Mouse (Mus musculus) G1E (cell line): ENCODE measurements around the gene Map3k3.

Source experiments
- CTCF ChIP-seq: IDR thresholded peaks from 2 replicates; pipeline ENCODE4 v1.5.1; 2012; ENCODE audit warnings: low read depth, low read length, inconsistent platforms, mixed read lengths
- TAL1 ChIP-seq: conservative IDR thresholded peaks from 2 replicates; pipeline ENCODE4 v1.6.1; 2012; ENCODE audit warnings: low read depth, low read length, inconsistent platforms, mixed read lengths

DNA sequence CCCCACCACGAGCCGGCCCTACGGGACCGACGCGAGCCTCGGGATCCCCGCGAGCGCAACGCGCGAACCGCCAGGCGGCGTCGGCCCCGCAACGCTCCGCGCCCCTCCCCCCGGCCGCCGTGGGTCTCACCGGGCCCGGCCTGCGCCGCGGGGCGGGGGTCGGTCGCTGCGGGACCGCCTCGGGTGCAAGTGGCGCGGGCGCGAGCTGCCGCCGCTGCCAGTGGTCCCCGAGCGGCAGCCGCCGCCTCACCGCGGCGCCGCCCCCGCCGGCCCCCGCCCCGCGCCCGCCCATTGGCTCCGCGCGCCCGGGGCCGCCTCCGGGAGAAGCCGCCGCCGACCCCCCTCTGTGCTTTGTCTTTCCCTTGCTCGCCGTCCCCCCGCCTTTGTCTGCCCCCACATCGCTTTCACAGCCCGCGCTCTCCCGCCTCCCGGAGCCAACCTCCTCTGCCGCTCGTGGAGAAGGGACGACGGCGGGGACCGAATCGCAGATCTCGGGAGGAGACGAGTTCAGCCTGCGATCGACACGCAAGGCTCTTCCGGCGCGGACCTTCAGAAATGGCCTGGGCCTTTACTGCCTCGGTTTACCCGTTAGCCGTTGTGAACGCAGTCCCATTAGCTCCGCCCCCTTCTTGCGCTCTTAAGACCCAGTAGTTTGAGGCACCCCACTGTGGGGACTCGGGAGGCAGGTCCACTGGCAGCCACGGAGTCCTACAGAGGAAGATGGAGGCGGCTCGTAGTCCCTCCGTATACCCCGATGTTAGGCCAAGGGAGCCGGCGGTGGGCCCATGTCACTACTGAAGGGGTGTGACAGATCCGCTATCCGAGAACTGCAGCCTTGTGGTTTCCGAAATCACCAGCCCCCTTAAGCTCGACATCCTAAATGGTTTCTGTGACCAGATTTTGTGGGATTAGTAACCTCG, 75.8 kb downstream of the Map3k3 start:
- TF ChIP-seq CTCF: no peak
- TF ChIP-seq TAL1: no peak
